Mouse (Mus musculus) kidney, postnatal 4 days (tissue): ENCODE data around the gene Ogdhl.
A peak's percentile ranks its signal among the peaks of the same experiment; 100 is the strongest.
"Not testable (repeated sequence)": the region's sequence is repeated elsewhere in the genome, so short reads cannot be mapped to it uniquely, and the experiment has no call there.

Experiments used
- DNase-seq, 2 experiments: peaks; one replicate each; pipeline ENCODE4 v3.0.0; 2021; ENCODE audit warnings: mixed read lengths in 2 of 2

Gene Ogdhl

GRCm38 (mm10) chr14:32321732-32322685 is at the start of gene Ogdhl:
TSS of gene Ogdhl (plus strand) at chr14:32322019.
- peak; percentile 90 to 93 for DNase-seq

- DNase-seq: no peak
Measured at GRCm38 (mm10) chr14:32301622-32302021, 20.2 kb upstream of the Ogdhl start.

- no peak for DNase-seq
Measured at GRCm38 (mm10) chr14:32302423-32302822, 19.4 kb upstream of the Ogdhl start.

- no peak for DNase-seq
Measured at GRCm38 (mm10) chr14:32304921-32305320, 16.9 kb upstream of the Ogdhl start.

- DNase-seq: peak; percentile 74 to 76
Measured at GRCm38 (mm10) chr14:32309876-32310275, 11.9 kb upstream of the Ogdhl start.

- DNase-seq: no peak
Measured at GRCm38 (mm10) chr14:32311381-32312035, 10.3 kb upstream of the Ogdhl start.

GRCm38 (mm10) chr14:32317822-32318221 is 4.0 kb upstream of the Ogdhl start:
- DNase-seq: no peak

GRCm38 (mm10) chr14:32323221-32323620 is 1.4 kb downstream of the Ogdhl start:
- no peak for DNase-seq

GRCm38 (mm10) chr14:32327366-32327765 is 5.5 kb downstream of the Ogdhl start:
- no peak for DNase-seq

- no peak for DNase-seq
Measured at GRCm38 (mm10) chr14:32332515-32333445, 11.0 kb downstream of the Ogdhl start.

- no peak for DNase-seq
Measured at GRCm38 (mm10) chr14:32336021-32336420, 14.2 kb downstream of the Ogdhl start.

- DNase-seq: no peak
Measured at GRCm38 (mm10) chr14:32336547-32336946, 14.7 kb downstream of the Ogdhl start.

GRCm38 (mm10) chr14:32341823-32342222 is 20.0 kb downstream of the Ogdhl start:
- DNase-seq: no peak

GRCm38 (mm10) chr14:32344176-32344575 is 22.4 kb downstream of the Ogdhl start:
- DNase-seq: no peak

- no peak for DNase-seq
Measured at GRCm38 (mm10) chr14:32344694-32345093, 22.9 kb downstream of the Ogdhl start.

GRCm38 (mm10) chr14:32347307-32347706 is 25.5 kb downstream of the Ogdhl start:
- DNase-seq: no peak

- DNase-seq: not testable (repeated sequence)
Measured at GRCm38 (mm10) chr14:32351181-32351920, 29.5 kb downstream of the Ogdhl start.

GRCm38 (mm10) chr14:32364359-32364758 is 42.5 kb downstream of the Ogdhl start:
- no peak for DNase-seq

- no peak for DNase-seq
Measured at GRCm38 (mm10) chr14:32369756-32370155, 47.9 kb downstream of the Ogdhl start.

- no peak for DNase-seq
Measured at GRCm38 (mm10) chr14:32372510-32372909, 50.7 kb downstream of the Ogdhl start.

GRCm38 (mm10) chr14:32379395-32380098 is 57.7 kb downstream of the Ogdhl start:
- DNase-seq: peak; percentile 12 to 16
